Mouse (Mus musculus) C2C12 (cell line): ENCODE data around the gene Arhgap1.

Source experiments
- CEBPB ChIP-seq: IDR thresholded peaks from one replicate; pipeline ENCODE4 v1.6.1; 2011; ENCODE audit warnings: low read depth, mild to moderate bottlenecking, control low read depth, moderate library complexity
- CTCF ChIP-seq: IDR thresholded peaks from one replicate; pipeline ENCODE4 v1.5.1; 2011; ENCODE audit not compliant: control insufficient read depth, insufficient read depth, insufficient read length
- MAX ChIP-seq: IDR thresholded peaks from one replicate; pipeline ENCODE4 v1.6.1; 2011; ENCODE audit warnings: mild to moderate bottlenecking, control low read depth
- MYOD1 ChIP-seq: IDR thresholded peaks from one replicate; pipeline ENCODE4 v1.6.1; 2011; ENCODE audit warnings: low read depth; ENCODE audit not compliant: control insufficient read depth, insufficient read length
- MYOG ChIP-seq: IDR thresholded peaks from one replicate; pipeline ENCODE4 v1.6.1; 2011; ENCODE audit not compliant: control insufficient read depth, insufficient read length; ENCODE audit errors: extremely low read depth
- USF1 ChIP-seq: IDR thresholded peaks from one replicate; pipeline ENCODE4 v1.6.1; 2011; ENCODE audit warnings: low read depth, mild to moderate bottlenecking, control low read depth, moderate library complexity

DNA sequence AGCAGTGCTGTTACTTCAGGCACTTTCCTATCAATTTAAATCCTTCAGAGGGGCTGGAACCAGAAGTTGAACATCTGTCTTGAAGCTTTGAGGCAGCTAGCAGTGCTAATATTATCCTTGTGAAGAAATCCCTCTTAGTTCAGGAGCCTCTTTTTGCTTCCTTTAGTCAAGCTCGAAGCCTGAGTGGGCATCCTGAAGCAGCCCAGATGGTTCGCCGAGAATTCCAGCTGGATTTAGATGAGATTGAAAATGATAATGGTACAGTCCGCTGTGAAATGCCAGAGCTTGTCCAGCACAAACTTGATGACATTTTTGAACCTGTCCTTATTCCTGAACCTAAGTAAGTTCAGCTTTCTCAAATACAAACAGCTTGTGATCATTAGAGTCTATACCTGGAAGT is 49.2 kb upstream of the Arhgap1 start:
- TF ChIP-seq CTCF: no peak
- TF ChIP-seq MAX: no peak
- TF ChIP-seq USF1: no peak
- no peak for TF ChIP-seq MYOG
- no peak for TF ChIP-seq MYOD1
- no peak for TF ChIP-seq CEBPB
